Mouse (Mus musculus) spleen, adult 10 weeks (tissue): ENCODE results near the gene Scgb2b12. TPM values are rescaled to one million over a fixed set of nuclear protein-coding genes. Genes with fewer than 3 reads are reported as not detected.

Source experiments
- polyA plus RNA-seq: library from polyadenylated mRNA; stranded (reverse); fragments of 350-450 nt; fragmentation: Illumina TruSeq; extraction: RNeasy Lipid Tissue Mini Kit (QIAGEN cat#74804); gene quantifications from one replicate; pipeline ENCODE4 v1.2.3, GENCODE M21; 2015; ENCODE audit warnings: low replicate concordance; ENCODE audit not compliant: insufficient read depth

Gene Scgb2b12
- polyA plus RNA-seq, result not detected

DNA sequence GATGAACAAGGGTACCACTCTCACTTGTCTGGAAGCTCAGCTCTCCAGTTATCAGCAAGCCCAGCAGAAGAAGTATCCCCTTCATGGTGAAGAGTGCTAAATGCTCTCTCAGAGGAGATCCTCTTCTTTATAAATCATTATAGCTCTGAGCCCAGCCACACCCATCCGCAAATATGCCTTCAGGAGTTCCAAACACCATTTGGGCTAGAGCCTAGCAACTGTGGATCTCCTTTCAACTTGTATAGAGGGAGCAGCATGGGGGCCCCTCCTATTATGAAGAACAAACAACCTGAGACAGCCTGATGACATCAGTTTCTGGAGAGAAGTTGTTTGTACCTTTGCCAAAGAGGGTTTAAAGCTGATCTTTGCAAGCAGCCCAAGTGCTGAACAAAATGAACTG is at the start of gene Scgb2b12:
Scgb2b12 (minus strand) TSS at position 101 of the 400 bp plus-strand sequence.

DNA sequence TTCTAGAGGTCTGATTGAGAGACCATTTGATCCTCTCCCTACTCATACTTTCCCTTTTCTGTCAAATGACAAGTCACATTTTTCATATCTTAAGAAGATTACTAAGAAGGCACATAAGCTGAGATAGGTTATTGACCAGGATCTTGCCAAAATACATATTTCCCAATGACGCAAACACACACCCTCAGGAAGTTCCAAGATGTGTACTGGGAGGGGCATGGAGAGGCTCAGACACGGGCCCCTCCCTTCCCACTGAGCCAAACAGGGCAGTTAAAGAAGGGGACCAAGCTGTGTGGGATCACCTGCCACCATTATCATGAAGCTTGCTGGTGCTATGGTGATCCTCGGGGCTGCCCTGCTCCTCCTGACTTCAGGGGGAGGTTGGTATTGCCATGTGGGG is 6.8 kb upstream of the Scgb2b12 start, which contains the start of gene Scgb1b12:
Scgb1b12 (plus strand) TSS at position 301 of the 400 bp plus-strand sequence.

Other genes starting within 250 kb of the Scgb2b12 start
- not detected for gene Scgb1b10, start 226.4 kb downstream of the Scgb2b12 start, polyA plus RNA-seq
- gene Scgb2b11, start 116.1 kb downstream of the Scgb2b12 start, polyA plus RNA-seq, result not detected
- not detected for gene Scgb1b11, start 104.4 kb downstream of the Scgb2b12 start, polyA plus RNA-seq
- not detected for gene Scgb1b12, start 6.9 kb upstream of the Scgb2b12 start, polyA plus RNA-seq
- not detected for gene Scgb1b29, start 114.3 kb upstream of the Scgb2b12 start, polyA plus RNA-seq